Mouse (Mus musculus) liver, embryonic 12.5 days (tissue): ENCODE measurements around the gene Olfr71. TPM values are rescaled to one million over a fixed set of nuclear protein-coding genes. Genes with fewer than 3 reads are reported as not detected.

ENCODE experiments used
- ATAC-seq: fragments of 200-750 bp; cut with Nextera tagmentation; 2 replicates; pipeline ENCODE4 v1.8.0; 2017; ENCODE audit warnings: moderate number of reproducible peaks, mild to moderate bottlenecking, moderate library complexity
- H3K27ac ChIP-seq: fragments of 300-500 bp; sonication (generic); 2 replicates; pipeline ENCODE4 v1.5.1; 2016; ENCODE audit warnings: mild to moderate bottlenecking
- H3K27me3 ChIP-seq: fragments of 300-500 bp; sonication (generic); replicated peaks from 2 replicates; pipeline ENCODE4 v1.6.1; 2016; ENCODE audit warnings: mild to moderate bottlenecking, moderate library complexity
- H3K36me3 ChIP-seq: fragments of 300-500 bp; sonication (generic); 2 replicates; pipeline ENCODE4 v1.6.1; 2016; ENCODE audit warnings: mild to moderate bottlenecking, moderate library complexity
- H3K4me1 ChIP-seq: fragments of 300-500 bp; sonication (generic); 2 replicates; pipeline ENCODE4 v1.6.1; 2016
- H3K4me2 ChIP-seq: fragments of 300-500 bp; sonication (generic); 2 replicates; pipeline ENCODE4 v1.6.1; 2016; ENCODE audit warnings: mild to moderate bottlenecking, moderate library complexity
- H3K4me3 ChIP-seq: fragments of 300-500 bp; sonication (generic); 2 replicates; pipeline ENCODE4 v1.5.1; 2016; ENCODE audit warnings: mild to moderate bottlenecking, moderate library complexity
- H3K9ac ChIP-seq: fragments of 300-500 bp; sonication (generic); 2 replicates; pipeline ENCODE4 v1.6.1; 2016; ENCODE audit warnings: mild to moderate bottlenecking, moderate library complexity
- H3K9me3 ChIP-seq: fragments of 300-500 bp; sonication (generic); replicated peaks from 2 replicates; pipeline ENCODE4 v1.6.1; 2016; ENCODE audit warnings: mild to moderate bottlenecking, moderate library complexity
- WGBS: fragments of 180-500 bp; shearing (Covaris S2); methylation state at CpG from one replicate; pipeline ENCODE4 v1.1.7; 2016; ENCODE audit not compliant: insufficient replicate concordance; 5-methylcytosine and 5-hydroxymethylcytosine counted together
- polyA plus RNA-seq: library from polyadenylated mRNA; unstranded; fragments of >200 nt; fragmentation: Nextera tagmentation; extraction: Ambion mirVana; gene quantifications from 2 replicates; pipeline ENCODE4 v1.2.1, GENCODE M21; 2016

Gene Olfr71
- not detected in 2 replicates for polyA plus RNA-seq

DNA sequence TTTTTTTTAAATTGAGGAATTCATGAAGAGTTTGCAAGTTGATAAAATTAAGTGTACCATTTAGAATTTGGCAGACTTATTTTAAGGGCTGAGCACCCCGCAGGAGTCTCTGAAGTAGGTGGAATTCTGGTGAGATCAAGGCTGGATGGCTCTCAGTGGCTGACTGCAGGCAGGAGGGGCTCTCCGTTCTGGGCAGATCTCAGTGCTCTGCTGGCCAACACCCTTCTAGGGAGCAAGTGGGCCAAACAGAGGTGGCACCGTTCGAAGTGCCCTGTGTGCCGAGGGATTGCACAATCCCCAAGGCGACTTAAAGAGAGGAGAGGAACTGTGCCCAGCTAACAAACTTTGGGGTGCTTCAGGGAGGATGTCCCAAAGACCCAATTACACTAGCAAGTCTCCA is at the start of gene Olfr71:
TSS of gene Olfr71 (minus strand) at position 387 of the 400 bp plus-strand sequence.
- Histone ChIP-seq H3K4me2 (no peak within 1 kb of the TSS), H3K36me3 (no peaks in the 10 kb centered on the region), H3K4me1 (no peaks in the 10 kb centered on the region), H3K9me3 (no peaks in the 10 kb centered on the region), H3K4me3 (no peak within 1 kb of the TSS), H3K27me3 (peaks cover 62% of the 10 kb centered on the region), H3K27ac (no peak within 1 kb of the TSS), H3K9ac (no peak within 1 kb of the TSS)
- ATAC-seq = no peak
- WGBS = 62% methylated on average over 6 of the region's 6 CpGs

DNA sequence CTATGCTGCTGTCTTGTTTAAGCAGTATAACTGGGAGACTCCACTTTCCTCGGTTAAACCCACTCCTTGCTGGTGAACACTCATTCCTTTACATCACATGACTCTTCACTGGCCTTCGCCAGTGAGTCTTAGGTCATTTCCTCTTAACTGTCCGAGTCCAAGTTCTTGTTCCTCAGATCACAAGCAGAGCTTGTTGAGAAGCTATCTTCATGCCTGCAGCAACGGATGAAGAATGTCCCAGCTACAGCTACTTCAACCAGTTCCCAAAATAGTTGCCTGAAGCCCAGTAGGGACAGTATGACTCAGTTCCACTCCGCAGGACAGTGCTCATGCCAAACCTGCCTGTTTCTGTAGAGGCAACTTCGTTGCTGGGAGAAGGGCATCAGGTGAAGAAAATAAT is 47.2 kb upstream of the Olfr71 start:
- Histone ChIP-seq H3K27ac (no peak overlapping the region), H3K4me2 (no peak overlapping the region)
- 37% methylated on average over 6 of the region's 6 CpGs for WGBS

GRCm38 (mm10) chr4:43745187-43745586 is 35.1 kb upstream of the Olfr71 start:
- H3K27me3 ChIP-seq = no peaks in the 10 kb centered on the region
- no peaks in the 10 kb centered on the region for H3K9me3 ChIP-seq
- H3K9ac ChIP-seq = no peak overlapping the region
- H3K36me3 ChIP-seq = no peaks in the 10 kb centered on the region
- no peak overlapping the region for H3K4me2 ChIP-seq
- no peak overlapping the region for H3K27ac ChIP-seq
- H3K4me1 ChIP-seq = 0 out of 2 replicates have a peak, but pooled peaks cover 9% of the 10 kb centered on the region
- 5% methylated on average over 6 of the region's 6 CpGs for WGBS
- no peak for ATAC-seq
- H3K4me3 ChIP-seq = no peak overlapping the region

More for the DNA sequence above, 47.2 kb upstream of the Olfr71 start:
- Histone ChIP-seq H3K27me3 (no peaks in the 10 kb centered on the region), H3K36me3 (no peaks in the 10 kb centered on the region), H3K9ac (no peak overlapping the region), H3K4me3 (no peak overlapping the region), H3K9me3 (no peaks in the 10 kb centered on the region), H3K4me1 (no peaks in the 10 kb centered on the region)
- ATAC-seq = no peak

- no peak overlapping the region for H3K4me2 ChIP-seq
- H3K36me3 ChIP-seq = no peaks in the 10 kb centered on the region
- no peaks in the 10 kb centered on the region for H3K27me3 ChIP-seq
- 0 out of 2 replicates have a peak, but pooled peaks cover 9% of the 10 kb centered on the region for H3K4me1 ChIP-seq
- WGBS = 27% methylated on average over 1 of the region's 1 CpGs
- H3K4me3 ChIP-seq = no peak overlapping the region
- no peak overlapping the region for H3K9ac ChIP-seq
- no peak overlapping the region for H3K27ac ChIP-seq
- no peaks in the 10 kb centered on the region for H3K9me3 ChIP-seq
- no peak for ATAC-seq
These were observed 33.0 kb upstream of the Olfr71 start for GRCm38 (mm10) chr4:43743099-43743498.

GRCm38 (mm10) chr4:43742637-43743036 is 32.6 kb upstream of the Olfr71 start:
- H3K4me2 ChIP-seq = no peak overlapping the region
- H3K4me3 ChIP-seq = no peak overlapping the region
- H3K9ac ChIP-seq = no peak overlapping the region
- H3K4me1 ChIP-seq = 0 out of 2 replicates have a peak, but pooled peaks cover 9% of the 10 kb centered on the region
- no peak for ATAC-seq
- H3K27me3 ChIP-seq = no peaks in the 10 kb centered on the region
- H3K27ac ChIP-seq = no peak overlapping the region
- H3K9me3 ChIP-seq = no peaks in the 10 kb centered on the region
- no peaks in the 10 kb centered on the region for H3K36me3 ChIP-seq
- WGBS = 48% methylated on average over 4 of the region's 4 CpGs

- H3K4me2 ChIP-seq = no peak overlapping the region
- H3K9ac ChIP-seq = no peak overlapping the region
- WGBS = 57% methylated on average over 5 of the region's 5 CpGs
- H3K4me3 ChIP-seq = no peak overlapping the region
- H3K4me1 ChIP-seq = 0 out of 2 replicates have a peak, but pooled peaks cover under 1% of the 10 kb centered on the region
- no peak for ATAC-seq
- H3K27ac ChIP-seq = no peak overlapping the region
- no peaks in the 10 kb centered on the region for H3K9me3 ChIP-seq
- H3K36me3 ChIP-seq = no peaks in the 10 kb centered on the region
- H3K27me3 ChIP-seq = no peaks in the 10 kb centered on the region
These were observed 31.5 kb upstream of the Olfr71 start for GRCm38 (mm10) chr4:43741526-43741925.

DNA sequence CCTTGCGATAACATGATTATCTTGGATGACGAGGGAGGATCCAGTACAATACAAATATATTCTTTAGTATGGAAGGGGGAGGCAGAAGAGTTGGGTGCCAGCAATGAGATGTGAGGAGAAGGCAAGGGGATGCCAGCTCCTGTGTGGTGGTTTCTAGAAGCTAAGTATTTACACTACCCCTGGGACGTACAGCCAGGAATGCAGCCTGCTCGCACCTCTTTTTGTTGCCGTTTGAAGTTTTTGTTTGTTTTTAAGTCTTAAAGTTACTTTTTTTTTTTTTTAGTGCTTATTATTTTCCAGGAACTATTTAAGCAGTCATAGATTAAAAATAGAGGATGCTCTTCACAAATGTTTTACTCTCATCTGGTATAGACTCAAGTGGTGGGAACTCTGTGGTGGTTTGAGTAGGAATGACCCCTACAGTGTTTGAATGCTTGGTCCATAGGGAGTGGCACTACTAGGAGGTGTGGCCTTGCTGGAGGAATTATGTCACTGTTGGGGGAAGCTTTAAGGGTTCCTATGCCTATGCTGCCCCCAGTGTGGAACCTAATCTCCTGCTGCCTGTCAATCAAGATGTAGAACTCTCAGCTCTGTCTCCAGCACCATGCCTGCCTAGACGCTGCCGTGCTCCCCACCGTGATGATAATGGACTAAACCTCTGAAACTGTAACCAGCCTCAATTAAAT is 29.1 kb upstream of the Olfr71 start:
- Histone ChIP-seq H3K4me3 (no peak overlapping the region), H3K4me2 (no peak overlapping the region), H3K27ac (no peak overlapping the region)

GRCm38 (mm10) chr4:43737144-43737543 is 27.1 kb upstream of the Olfr71 start:
- Histone ChIP-seq H3K4me2 (no peak overlapping the region), H3K9me3 (no peaks in the 10 kb centered on the region), H3K27me3 (peaks cover 5% of the 10 kb centered on the region; the same call in 1 of the 2 replicates), H3K27ac (no peak overlapping the region), H3K4me3 (no peak overlapping the region), H3K4me1 (peaks cover 5% of the 10 kb centered on the region), H3K36me3 (no peaks in the 10 kb centered on the region), H3K9ac (no peak overlapping the region)
- 63% methylated on average over 6 of the region's 6 CpGs for WGBS
- ATAC-seq = no peak

More for the DNA sequence above, 29.1 kb upstream of the Olfr71 start:
- no peak for ATAC-seq
- H3K9ac ChIP-seq = no peak overlapping the region
- H3K27me3 ChIP-seq = no peaks in the 10 kb centered on the region
- 59% methylated on average over 8 of the region's 8 CpGs for WGBS
- no peaks in the 10 kb centered on the region for H3K9me3 ChIP-seq
- H3K4me1 ChIP-seq = no peaks in the 10 kb centered on the region
- H3K36me3 ChIP-seq = no peaks in the 10 kb centered on the region

DNA sequence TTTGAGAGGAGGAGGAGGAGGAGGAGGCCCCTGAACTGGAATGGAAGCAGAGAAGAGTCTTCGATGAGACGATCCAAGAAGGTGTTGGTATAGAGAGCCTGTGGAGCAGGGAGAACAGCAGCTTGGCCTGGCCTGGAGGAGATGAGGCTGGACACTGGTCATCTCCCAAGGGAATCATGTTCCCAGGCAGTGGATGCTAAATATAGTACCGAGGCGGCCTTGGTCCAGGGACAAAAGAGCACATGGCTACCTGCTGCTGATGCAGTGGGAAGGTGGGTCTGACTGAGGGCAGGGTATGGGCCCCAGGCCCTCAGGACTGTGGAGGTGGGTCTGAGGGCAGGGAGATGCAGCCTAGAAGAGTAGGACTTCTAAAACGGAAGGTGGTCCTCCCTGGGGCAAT is 23.1 kb upstream of the Olfr71 start:
- H3K27me3 ChIP-seq = peaks cover 6% of the 10 kb centered on the region; the same call in 1 of the 2 replicates
- no peak for ATAC-seq
- H3K9ac ChIP-seq = no peak overlapping the region
- H3K4me3 ChIP-seq = no peak overlapping the region
- no peaks in the 10 kb centered on the region for H3K9me3 ChIP-seq
- 66% methylated on average over 5 of the region's 5 CpGs for WGBS
- H3K27ac ChIP-seq = no peak overlapping the region
- no peak overlapping the region for H3K4me2 ChIP-seq
- no peaks in the 10 kb centered on the region for H3K36me3 ChIP-seq
- H3K4me1 ChIP-seq = peaks cover 38% of the 10 kb centered on the region

- no peak overlapping the region for H3K27ac ChIP-seq
- no peak overlapping the region for H3K9ac ChIP-seq
- H3K4me2 ChIP-seq = no peak overlapping the region
- WGBS = 5% methylated on average over 1 of the region's 1 CpGs
- no peak for ATAC-seq
- no peaks in the 10 kb centered on the region for H3K9me3 ChIP-seq
- no peaks in the 10 kb centered on the region for H3K36me3 ChIP-seq
- peaks cover 48% of the 10 kb centered on the region for H3K4me1 ChIP-seq
- no peak overlapping the region for H3K4me3 ChIP-seq
- peaks cover 6% of the 10 kb centered on the region; the same call in 1 of the 2 replicates for H3K27me3 ChIP-seq
These were observed 22.1 kb upstream of the Olfr71 start for GRCm38 (mm10) chr4:43732171-43732570.

DNA sequence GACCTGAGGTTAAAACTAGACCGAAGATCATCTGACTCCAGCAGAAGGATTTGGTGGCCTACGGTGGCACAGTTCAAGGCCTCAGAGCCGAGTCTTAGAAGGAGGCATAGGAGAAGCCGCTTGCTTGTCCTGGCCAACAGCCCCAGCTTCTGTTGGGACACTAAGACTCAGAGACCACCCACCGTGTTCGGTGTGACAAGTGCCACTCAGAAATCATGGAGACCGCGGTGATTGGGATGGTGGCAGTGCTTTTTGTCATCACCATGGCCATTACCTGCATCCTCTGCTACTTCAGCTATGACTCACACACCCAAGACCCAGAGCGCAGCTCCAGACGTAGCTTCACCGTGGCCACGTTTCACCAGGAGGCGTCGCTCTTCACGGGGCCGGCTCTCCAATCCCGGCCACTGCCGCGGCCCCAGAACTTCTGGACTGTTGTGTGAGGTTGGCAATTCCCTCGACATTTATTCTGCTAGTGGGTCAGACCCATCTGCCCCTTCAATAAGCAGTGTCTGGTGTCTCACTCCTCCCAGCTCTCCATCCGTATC is 20.8 kb upstream of the Olfr71 start:
- H3K4me1 ChIP-seq = peaks cover 61% of the 10 kb centered on the region
- no peak for ATAC-seq

DNA sequence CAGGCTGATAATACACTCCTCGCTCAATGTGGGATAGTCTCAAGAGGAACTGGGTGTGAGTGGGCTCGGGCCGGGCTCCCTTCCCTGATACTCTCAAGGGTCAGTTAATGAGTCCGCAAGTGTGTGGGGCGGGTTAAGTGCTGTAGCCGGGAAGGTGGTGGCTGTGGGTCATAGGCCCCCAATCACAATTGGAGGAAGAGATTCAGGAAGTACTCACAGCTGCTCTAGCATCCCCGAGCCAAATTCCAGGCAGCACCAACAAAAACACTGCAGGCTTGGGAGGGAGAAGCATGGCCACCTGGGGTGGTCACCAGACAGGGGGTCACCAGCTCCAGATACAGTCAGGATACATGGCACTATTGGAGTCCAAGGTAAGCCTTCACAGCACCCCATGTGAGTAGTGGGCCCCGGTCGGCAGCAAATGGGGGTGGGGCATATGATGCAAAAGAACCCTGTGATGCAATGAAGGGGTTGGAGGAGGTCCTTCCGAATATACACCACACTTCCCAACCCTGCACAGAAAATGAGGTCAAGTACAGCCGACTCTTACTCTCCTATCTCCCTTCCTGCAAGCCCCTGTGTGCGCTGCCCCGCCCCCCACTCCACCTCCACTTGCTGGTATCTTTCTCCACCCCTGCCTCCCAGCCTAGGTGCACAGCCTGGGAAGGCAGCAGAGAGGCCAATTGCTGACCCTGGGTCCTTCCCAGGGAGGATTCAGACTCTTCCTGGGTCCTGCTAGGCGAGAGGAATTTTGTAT is 19.9 kb upstream of the Olfr71 start, which contains the start of gene Spaar:
TSS of gene Spaar (plus strand) at position 241 of the 757 bp plus-strand sequence.
- 20% methylated on average over 13 of the region's 14 CpGs for WGBS
- H3K9me3 ChIP-seq = no peaks in the 10 kb centered on the region
- H3K27me3 ChIP-seq = peaks cover 6% of the 10 kb centered on the region; the same call in 1 of the 2 replicates
- H3K36me3 ChIP-seq = no peaks in the 10 kb centered on the region
- no peak within 1 kb of the TSS for H3K9ac ChIP-seq
- no peak within 1 kb of the TSS for H3K4me3 ChIP-seq
- peaks cover 62% of the 10 kb centered on the region for H3K4me1 ChIP-seq
- peak; percentile 50 for ATAC-seq
- H3K27ac ChIP-seq = peak within 1 kb of the TSS; percentile 50
- H3K4me2 ChIP-seq = peak within 1 kb of the TSS; percentile 45

More for the DNA sequence above, 20.8 kb upstream of the Olfr71 start:
- Histone ChIP-seq H3K27me3 (peaks cover 6% of the 10 kb centered on the region; the same call in 1 of the 2 replicates), H3K4me3 (no peak overlapping the region), H3K27ac (no peak overlapping the region), H3K9ac (no peak overlapping the region), H3K4me2 (peak overlapping the region; percentile 45; the same call in 1 of the 2 replicates), H3K36me3 (no peaks in the 10 kb centered on the region), H3K9me3 (no peaks in the 10 kb centered on the region)
- 55% methylated on average over 21 of the region's 21 CpGs for WGBS
